Mouse (Mus musculus) kidney, postnatal 25 days (tissue): ENCODE measurements at regions not wholly inside any gene's neighbourhood (a gene's known extent, or its start where the extent isn't known, plus 50 kb on each side); places are given as distances from the start of the nearest gene placed in this dataset.

Experiments used
- DNase-seq, 2 experiments: peaks; one replicate each; pipeline ENCODE4 v3.0.0; 2021; ENCODE audit warnings: mixed read lengths in 2 of 2

DNA sequence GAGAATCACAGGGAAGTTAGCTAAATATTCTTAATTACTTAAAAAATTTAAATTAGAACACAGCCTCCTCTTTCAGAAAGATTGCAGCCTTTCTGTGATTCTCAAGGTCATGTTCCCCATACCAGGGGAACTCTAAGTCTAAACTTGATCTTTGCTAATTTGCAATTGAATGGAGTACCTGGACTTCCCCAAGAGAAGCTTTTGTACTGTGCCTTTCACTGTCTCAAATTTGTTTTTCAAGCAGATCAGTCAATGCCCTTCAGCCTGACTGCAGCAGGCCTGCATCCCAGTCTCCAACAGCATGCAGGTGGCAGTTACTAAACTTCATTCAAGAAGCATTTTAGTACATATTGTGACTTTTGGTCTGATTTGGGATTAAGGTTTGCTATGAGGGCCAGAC is 611.8 kb downstream of the Snca start:
- DNase-seq = no peak

- DNase-seq = peak in 1 of 2 experiments; percentile 19
Measured at GRCm38 (mm10) chr6:60201548-60201947, 628.1 kb downstream of the Snca start.
